Mouse (Mus musculus) stomach, embryonic 16.5 days (tissue): ENCODE measurements at regions not wholly inside any gene's neighbourhood (a gene's known extent, or its start where the extent isn't known, plus 50 kb on each side); places are given as distances from the start of the nearest gene placed in this dataset.

Source experiments
- ATAC-seq: fragments of 200-750 bp; cut with Nextera tagmentation; 2 replicates; pipeline ENCODE4 v1.8.0; 2017; ENCODE audit warnings: moderate number of reproducible peaks, moderate TSS enrichment; ENCODE audit not compliant: insufficient read depth, low FRiP score
- H3K27ac ChIP-seq: fragments of 300-500 bp; sonication (generic); 2 replicates; pipeline ENCODE4 v1.5.1; 2014; ENCODE audit warnings: low read length
- H3K27me3 ChIP-seq: fragments of 300-500 bp; sonication (generic); 2 replicates; pipeline ENCODE4 v1.6.1; 2014; ENCODE audit warnings: low read length, control low read depth, mixed read lengths; ENCODE audit not compliant: control insufficient read depth, insufficient read depth
- H3K36me3 ChIP-seq: fragments of 300-500 bp; sonication (generic); 2 replicates; pipeline ENCODE4 v1.6.1; 2014; ENCODE audit warnings: low read length; ENCODE audit not compliant: control insufficient read depth, insufficient read depth
- H3K4me1 ChIP-seq: fragments of 300-500 bp; sonication (generic); 2 replicates; pipeline ENCODE4 v1.6.1; 2014; ENCODE audit warnings: low read length, control low read depth, mixed read lengths; ENCODE audit not compliant: control insufficient read depth, insufficient read depth
- H3K4me2 ChIP-seq: fragments of 300-500 bp; sonication (generic); 2 replicates; pipeline ENCODE4 v1.6.1; 2014; ENCODE audit warnings: low read depth, low read length, mixed read lengths
- H3K4me3 ChIP-seq: fragments of 300-500 bp; sonication (generic); replicated peaks from 2 replicates; pipeline ENCODE4 v1.5.1; 2014; ENCODE audit warnings: mild to moderate bottlenecking, low read length
- H3K9ac ChIP-seq: fragments of 300-500 bp; sonication (generic); 2 replicates; pipeline ENCODE4 v1.6.1; 2014; ENCODE audit warnings: low read length
- H3K9me3 ChIP-seq: fragments of 300-500 bp; sonication (generic); replicated peaks from 2 replicates; pipeline ENCODE4 v1.6.1; 2016; ENCODE audit warnings: low read length, control low read depth; ENCODE audit not compliant: control insufficient read depth
- WGBS: fragments of 180-500 bp; shearing (Covaris S2); extraction: QIAGEN DNeasy Blood & Tissue Kit; methylation state at CpG from one replicate; pipeline ENCODE4 v1.1.7; 2014; 5-methylcytosine and 5-hydroxymethylcytosine counted together

DNA sequence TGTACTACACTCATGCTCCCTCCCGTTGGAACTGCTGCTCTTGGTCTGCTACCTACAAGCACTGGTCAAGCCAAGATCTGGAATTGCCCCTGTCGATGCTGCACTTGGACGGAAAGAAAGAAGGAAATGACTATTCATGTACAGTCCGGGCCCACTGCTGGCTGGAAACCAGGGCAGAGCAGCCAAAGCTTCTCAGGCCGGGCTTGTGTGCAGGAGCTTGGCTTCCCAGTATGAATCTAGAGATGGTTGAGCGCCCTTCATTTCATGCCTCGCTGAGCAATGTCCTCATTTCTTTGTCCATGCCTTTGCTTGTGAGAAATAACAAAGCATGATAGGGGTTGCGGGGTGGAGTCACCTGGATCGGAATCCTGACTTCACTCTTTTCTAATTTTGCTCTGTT lies 738.2 kb upstream of the Jmjd1c start:
- Histone ChIP-seq H3K27ac (no peak overlapping the region), H3K27me3 (no peaks in the 10 kb centered on the region), H3K4me2 (no peak overlapping the region), H3K4me3 (no peak overlapping the region), H3K4me1 (peaks cover 3% of the 10 kb centered on the region; the same call in 1 of the 2 replicates), H3K9ac (no peak overlapping the region), H3K9me3 (0 out of 2 replicates have a peak, but pooled peaks cover 4% of the 10 kb centered on the region), H3K36me3 (no peaks in the 10 kb centered on the region)
- 89% methylated on average over 9 of the region's 9 CpGs for WGBS
- no peak for ATAC-seq

DNA sequence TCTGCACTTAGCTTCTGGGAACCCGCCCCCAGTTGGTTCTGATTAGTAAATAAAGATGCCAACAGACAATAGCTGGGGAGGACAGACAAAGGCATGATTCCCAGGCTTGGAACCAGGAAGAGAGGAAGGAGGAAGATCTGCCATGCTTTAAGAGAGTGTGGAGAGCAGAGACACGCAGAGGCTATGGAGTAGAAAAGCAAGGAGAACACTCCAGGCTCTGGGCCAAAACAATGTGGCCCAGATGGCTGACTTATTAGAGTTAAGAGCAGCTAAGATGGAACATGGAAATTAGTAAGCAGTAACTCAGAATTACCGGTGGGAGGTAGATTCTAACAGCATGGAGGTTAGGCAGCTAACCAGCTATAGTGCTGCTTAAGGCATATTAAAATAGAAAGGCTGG lies 725.8 kb upstream of the Jmjd1c start:
- no peaks in the 10 kb centered on the region for H3K4me1 ChIP-seq
- WGBS = 54% methylated on average over 3 of the region's 3 CpGs
- no peak overlapping the region for H3K9ac ChIP-seq
- H3K4me3 ChIP-seq = no peak overlapping the region
- H3K4me2 ChIP-seq = no peak overlapping the region
- no peak overlapping the region for H3K27ac ChIP-seq
- ATAC-seq = no peak
- H3K36me3 ChIP-seq = no peaks in the 10 kb centered on the region
- H3K9me3 ChIP-seq = no peaks in the 10 kb centered on the region
- no peaks in the 10 kb centered on the region for H3K27me3 ChIP-seq

DNA sequence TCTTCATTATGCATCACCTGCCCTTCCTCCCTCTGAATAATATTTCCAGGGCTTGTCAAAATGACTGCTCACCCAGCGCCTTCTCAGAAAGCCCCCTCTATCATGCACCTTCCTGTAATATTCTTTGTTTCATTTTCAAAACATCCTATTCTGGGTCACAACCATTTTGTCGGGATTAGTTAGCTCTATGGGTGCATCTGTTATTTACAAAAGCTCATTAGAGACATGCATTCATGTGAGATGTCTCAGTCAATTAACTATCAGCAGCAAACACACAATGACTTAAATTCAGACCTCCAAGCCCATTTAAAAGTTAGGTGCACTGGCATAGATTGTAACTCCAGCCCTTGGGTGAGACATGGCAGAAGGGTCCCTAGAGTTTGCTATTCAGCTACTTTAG lies 724.2 kb upstream of the Jmjd1c start:
- WGBS = 75% methylated on average over 2 of the region's 2 CpGs
- ATAC-seq = no peak

More for the DNA sequence above, 724.2 kb upstream of the Jmjd1c start:
- Histone ChIP-seq H3K36me3 (no peaks in the 10 kb centered on the region), H3K9me3 (peaks cover 3% of the 10 kb centered on the region; the same call in 1 of the 2 replicates), H3K27me3 (no peaks in the 10 kb centered on the region), H3K4me3 (no peak overlapping the region), H3K9ac (no peak overlapping the region), H3K4me1 (no peaks in the 10 kb centered on the region), H3K27ac (no peak overlapping the region), H3K4me2 (no peak overlapping the region)
